Mouse (Mus musculus): Measurements from ENCODE around the gene Cib4.

- TF ChIP-seq CTCF (IDR thresholded peaks at IDR 0.05; ENCODE audit: borderline replicate concordance, insufficient read depth, low read length) (no peak), POLR2A (IDR thresholded peaks at IDR 0.05; ENCODE audit: low read depth, low read length) (no peak)
Measured at GRCm38 (mm10) chr5:30594953-30595560, 49.4 kb upstream of the Cib4 start.
